Mouse (Mus musculus): ENCODE data around the gene Rnaseh2a.

Gene Rnaseh2a

GRCm38 (mm10) chr8:84982499-84983011 lies 13.0 kb upstream of the Rnaseh2a start:
- no peak for DNase-seq

- peak; percentile 66 to 72 for DNase-seq
Measured at GRCm38 (mm10) chr8:84981644-84982498, 12.3 kb upstream of the Rnaseh2a start.

- DNase-seq, result peak; percentile 98
Measured at GRCm38 (mm10) chr8:84980622-84981358, 11.2 kb upstream of the Rnaseh2a start.

- peak; percentile 96 to 97 for DNase-seq
Measured at GRCm38 (mm10) chr8:84979599-84980421, 10.2 kb upstream of the Rnaseh2a start.

GRCm38 (mm10) chr8:84978248-84978940 lies 8.8 kb upstream of the Rnaseh2a start, which contains the start of gene Junb:
TSS of gene Junb (minus strand) at chr8:84978718.
- peak; percentile 96 to 98 for DNase-seq

GRCm38 (mm10) chr8:84977435-84978247 lies 8.1 kb upstream of the Rnaseh2a start:
- DNase-seq, result peak; percentile 61 to 78

- no peak for DNase-seq
Measured at GRCm38 (mm10) chr8:84976763-84977434, 7.3 kb upstream of the Rnaseh2a start.

GRCm38 (mm10) chr8:84976031-84976762 lies 6.6 kb upstream of the Rnaseh2a start:
- peak; percentile 97 for DNase-seq

GRCm38 (mm10) chr8:84975434-84975833 lies 5.9 kb upstream of the Rnaseh2a start:
- peak; percentile 65 to 82 for DNase-seq

- no peak for DNase-seq
Measured at GRCm38 (mm10) chr8:84974543-84975142, 5.1 kb upstream of the Rnaseh2a start.

- peak in 1 of 2 experiments; percentile 70 for DNase-seq
Measured at GRCm38 (mm10) chr8:84973803-84974542, 4.4 kb upstream of the Rnaseh2a start.

GRCm38 (mm10) chr8:84973079-84973478 lies 3.5 kb upstream of the Rnaseh2a start:
- no peak for DNase-seq

GRCm38 (mm10) chr8:84970913-84971312 lies 1.3 kb upstream of the Rnaseh2a start:
- no peak for DNase-seq

- peak in 1 of 2 experiments; percentile 40 for DNase-seq
Measured at GRCm38 (mm10) chr8:84970135-84970790, 696 bp upstream of the Rnaseh2a start.

- peak in 1 of 2 experiments; percentile 29 for DNase-seq
Measured at GRCm38 (mm10) chr8:84968650-84969049, 917 bp downstream of the Rnaseh2a start.

- DNase-seq, result no peak
Measured at GRCm38 (mm10) chr8:84967532-84968304, 1.8 kb downstream of the Rnaseh2a start.

GRCm38 (mm10) chr8:84966603-84967002 lies 3.0 kb downstream of the Rnaseh2a start:
- DNase-seq, result no peak
